Mouse (Mus musculus): ENCODE measurements around the gene Tmc7.

- TF ChIP-seq MAFK (IDR thresholded peaks at IDR 0.05; ENCODE audit: insufficient read depth, low read depth, low read length), result no peak
- TF ChIP-seq ZC3H11A (IDR thresholded peaks at IDR 0.05; ENCODE audit: borderline replicate concordance, low read depth, low read length), result no peak
- TF ChIP-seq ZNF384 (IDR thresholded peaks at IDR 0.05; ENCODE audit: low read depth, low read length), result no peak
- no peak for TF ChIP-seq CHD2 (IDR thresholded peaks at IDR 0.05; ENCODE audit: low read depth, low read length)
Observed at GRCm38 (mm10) chr7:118604842-118605241, 20.3 kb upstream of the Tmc7 start.
